Mouse (Mus musculus) CH12.LX (cell line): ENCODE measurements at regions not wholly inside any gene's neighbourhood (a gene's known extent, or its start where the extent isn't known, plus 50 kb on each side); places are given as distances from the start of the nearest gene placed in this dataset.

Experiments
- DNase-seq: peaks from one replicate; pipeline ENCODE4 v3.0.0-alpha.2; 2013; ENCODE audit errors: extremely low read depth
- H3K27ac ChIP-seq: 2 replicates; pipeline ENCODE4 v1.5.1; 2012; ENCODE audit warnings: low read depth, mild to moderate bottlenecking, control low read depth, moderate library complexity; ENCODE audit not compliant: insufficient read depth
- H3K27me3 ChIP-seq: replicated peaks from 2 replicates; pipeline ENCODE3; 2012; ENCODE audit warnings: inconsistent platforms
- H3K36me3 ChIP-seq, 2 experiments: replicated peaks in 1 of 2; 2 replicates each; pipeline versions ENCODE3 to v1.6.1; 2012; ENCODE audit warnings: inconsistent platforms in 1 of 2, low read length in 1 of 2, mild to moderate bottlenecking in 1 of 2, mixed read lengths in 1 of 2, moderate library complexity in 1 of 2; ENCODE audit not compliant: control insufficient read depth in 1 of 2, insufficient read depth in 1 of 2
- H3K4me1 ChIP-seq, 2 experiments: 2 replicates each; pipeline ENCODE4 v1.6.1; 2012; ENCODE audit warnings: inconsistent platforms in 1 of 2, moderate library complexity in 1 of 2; ENCODE audit not compliant: insufficient read depth in 2 of 2, control insufficient read depth in 1 of 2
- H3K4me2 ChIP-seq: 2 replicates; pipeline ENCODE4 v1.6.1; 2012; ENCODE audit warnings: low read depth, mild to moderate bottlenecking, control low read depth; ENCODE audit not compliant: poor library complexity, insufficient read depth, severe bottlenecking
- H3K4me3 ChIP-seq, 3 experiments: fragments of 150-350 bp in 1 of 3; sonication (generic) in 1 of 3; replicated peaks in 1 of 3; 2 replicates each; pipeline versions ENCODE3 to v1.5.1; 2011 to 2012; ENCODE audit warnings: low read depth in 2 of 3, low read length in 2 of 3, mild to moderate bottlenecking in 2 of 3, moderate library complexity in 2 of 3, control low read depth in 1 of 3, improper control_type of control experiment in 1 of 3, inconsistent platforms in 1 of 3, mixed read lengths in 1 of 3; ENCODE audit not compliant: poor library complexity in 1 of 3
- H3K79me2 ChIP-seq: replicated peaks from 2 replicates; pipeline ENCODE4 v1.6.1; 2012; ENCODE audit warnings: mild to moderate bottlenecking, moderate library complexity; ENCODE audit not compliant: control insufficient read depth, poor library complexity, insufficient read depth, severe bottlenecking; ENCODE audit errors: extremely low read depth
- H3K9ac ChIP-seq: 2 replicates; pipeline ENCODE4 v1.6.1; 2012; ENCODE audit warnings: low read depth, mild to moderate bottlenecking, control low read depth, moderate library complexity; ENCODE audit not compliant: insufficient read depth
- H3K9me3 ChIP-seq: replicated peaks from 2 replicates; pipeline ENCODE3; 2012; ENCODE audit warnings: low read length, inconsistent platforms, mixed read lengths
- BHLHE40 ChIP-seq: IDR thresholded peaks from 2 replicates; pipeline ENCODE4 v1.6.1; 2011; ENCODE audit warnings: mild to moderate bottlenecking, low read depth, low read length, improper control_type of control experiment
- CHD1 ChIP-seq: IDR thresholded peaks from 2 replicates; pipeline ENCODE4 v1.6.1; 2012; ENCODE audit warnings: low read depth, low read length, improper control_type of control experiment, inconsistent platforms
- CHD2 ChIP-seq: IDR thresholded peaks from 2 replicates; pipeline ENCODE4 v1.6.1; 2011; ENCODE audit warnings: low read length, improper control_type of control experiment
- CTCF ChIP-seq, 2 experiments: IDR thresholded peaks in 1 of 2; conservative IDR thresholded peaks in 1 of 2; 2 replicates each; pipeline ENCODE4 v1.5.1; 2011 to 2012; ENCODE audit warnings: low read depth in 2 of 2, low read length in 2 of 2, improper control_type of control experiment in 1 of 2, inconsistent platforms in 1 of 2, mild to moderate bottlenecking in 1 of 2, moderate library complexity in 1 of 2
- EP300 ChIP-seq: IDR thresholded peaks from 2 replicates; pipeline ENCODE4 v1.6.1; 2011; ENCODE audit warnings: low read length, improper control_type of control experiment
- ETS1 ChIP-seq: conservative IDR thresholded peaks from 2 replicates; pipeline ENCODE4 v1.6.1; 2012; ENCODE audit warnings: low read depth, mild to moderate bottlenecking, inconsistent platforms, low read length, improper control_type of control experiment, moderate library complexity
- HCFC1 ChIP-seq: IDR thresholded peaks from 2 replicates; pipeline ENCODE4 v1.6.1; 2012; ENCODE audit warnings: low read depth, mild to moderate bottlenecking, inconsistent platforms, low read length, improper control_type of control experiment
- JUND ChIP-seq: conservative IDR thresholded peaks from 2 replicates; pipeline ENCODE4 v1.6.1; 2011; ENCODE audit warnings: low read depth, low read length, improper control_type of control experiment
- MAX ChIP-seq: IDR thresholded peaks from 2 replicates; pipeline ENCODE4 v1.6.1; 2011; ENCODE audit warnings: low read length, improper control_type of control experiment
- MEF2A ChIP-seq: IDR thresholded peaks from 2 replicates; pipeline ENCODE4 v1.6.1; 2014; ENCODE audit warnings: low read depth, mild to moderate bottlenecking, inconsistent platforms, low read length, improper control_type of control experiment, borderline replicate concordance
- MYC ChIP-seq: IDR thresholded peaks from 2 replicates; pipeline ENCODE4 v1.6.1; 2011; ENCODE audit warnings: low read depth, mild to moderate bottlenecking, improper control_type of control experiment, low read length
- NELFE ChIP-seq: IDR thresholded peaks from 2 replicates; pipeline ENCODE4 v1.6.1; 2011; ENCODE audit warnings: low read depth, low read length, improper control_type of control experiment
- NRF1 ChIP-seq: IDR thresholded peaks from 2 replicates; pipeline ENCODE4 v1.6.1; 2014; ENCODE audit warnings: low read depth, mild to moderate bottlenecking, inconsistent platforms, low read length, improper control_type of control experiment, moderate library complexity
- POLR2A ChIP-seq: IDR thresholded peaks from 2 replicates; pipeline ENCODE4 v1.6.1; 2011; ENCODE audit warnings: low read depth, mild to moderate bottlenecking, improper control_type of control experiment, low read length
- RCOR1 ChIP-seq: conservative IDR thresholded peaks from 2 replicates; pipeline ENCODE4 v1.6.1; 2012; ENCODE audit warnings: low read depth, mild to moderate bottlenecking, inconsistent platforms, low read length, improper control_type of control experiment
- SMC3 ChIP-seq: IDR thresholded peaks from 2 replicates; pipeline ENCODE4 v1.6.1; 2011; ENCODE audit warnings: low read depth, low read length, improper control_type of control experiment
- TBP ChIP-seq: conservative IDR thresholded peaks from 2 replicates; pipeline ENCODE4 v1.6.1; 2011; ENCODE audit warnings: low read depth, low read length, improper control_type of control experiment
- UBTF ChIP-seq: IDR thresholded peaks from 2 replicates; pipeline ENCODE4 v1.6.1; 2012; ENCODE audit warnings: low read depth, mild to moderate bottlenecking, inconsistent platforms, low read length, improper control_type of control experiment, moderate library complexity
- USF2 ChIP-seq: conservative IDR thresholded peaks from 2 replicates; pipeline ENCODE4 v1.6.1; 2011; ENCODE audit warnings: low read depth, low read length, improper control_type of control experiment
- ZKSCAN1 ChIP-seq: IDR thresholded peaks from 2 replicates; pipeline ENCODE4 v1.6.1; 2012; ENCODE audit warnings: low read depth, inconsistent platforms, low read length, improper control_type of control experiment, borderline replicate concordance
- ZMIZ1 ChIP-seq: IDR thresholded peaks from 2 replicates; pipeline ENCODE4 v1.6.1; 2012; ENCODE audit warnings: low read depth, mild to moderate bottlenecking, inconsistent platforms, low read length, improper control_type of control experiment
- ZNF384 ChIP-seq: IDR thresholded peaks from 2 replicates; pipeline ENCODE4 v1.6.1; 2012; ENCODE audit warnings: low read depth, low read length, improper control_type of control experiment, inconsistent platforms
- dilution Hi-C: fragments of 300-500 bp; cut with MboI; formaldehyde crosslinking; loops from 2 replicates; pipeline ENCODE4 v1.14.3; 2020; ENCODE audit warnings: low sequenced_read_pairs; ENCODE audit not compliant: extremely low pct_unique_long_range_greater_than_20kb, extremely low pct_ligation_motif_present
- in situ Hi-C: fragments of 300-500 bp; cut with MboI; formaldehyde crosslinking; loops from 3 replicates; pipeline ENCODE4 v1.14.3; 2019; ENCODE audit warnings: low sequenced_read_pairs, low pct_ligation_motif_present, low pct_unique_long_range_greater_than_20kb, mixed read lengths

GRCm38 (mm10) chr17:62210441-62211025, 670.6 kb downstream of the Efna5 start:
- Histone ChIP-seq H3K27me3 (no peaks in the 10 kb centered on the region), H3K4me1 (no peaks in the 10 kb centered on the region), H3K4me3 (no peak overlapping the region), H3K9ac (no peak overlapping the region), H3K36me3 (no peaks in the 10 kb centered on the region), H3K9me3 (peaks cover 14% of the 10 kb centered on the region), H3K79me2 (no peaks in the 10 kb centered on the region), H3K27ac (no peak overlapping the region), H3K4me2 (no peak overlapping the region)
- TF ChIP-seq POLR2A (no peak), CHD2 (no peak), ZKSCAN1 (no peak), UBTF (no peak), MAX (no peak), ETS1 (no peak)
- no peak for DNase-seq
- dilution Hi-C loops, result no loop called here
- in situ Hi-C loops, result no loop called here

GRCm38 (mm10) chr17:62202658-62203057, 678.5 kb downstream of the Efna5 start:
- no peak overlapping the region for H3K4me3 ChIP-seq
- H3K9me3 ChIP-seq, result peaks cover 25% of the 10 kb centered on the region
- no peaks in the 10 kb centered on the region for H3K36me3 ChIP-seq
- in situ Hi-C loops, result no loop called here
- H3K79me2 ChIP-seq, result no peaks in the 10 kb centered on the region
- no peaks in the 10 kb centered on the region for H3K4me1 ChIP-seq
- no peaks in the 10 kb centered on the region for H3K27me3 ChIP-seq
- H3K4me2 ChIP-seq, result no peak overlapping the region
- dilution Hi-C loops, result no loop called here
- H3K27ac ChIP-seq, result no peak overlapping the region
- no peak for DNase-seq
- H3K9ac ChIP-seq, result no peak overlapping the region
- TF ChIP-seq ZMIZ1, result no peak
- no peak for TF ChIP-seq USF2
- TF ChIP-seq CHD1, result no peak

GRCm38 (mm10) chr17:62200491-62200890, 680.6 kb downstream of the Efna5 start:
- H3K27ac ChIP-seq, result no peak overlapping the region
- TF ChIP-seq NELFE, result no peak
- no peak for TF ChIP-seq ZMIZ1
- TF ChIP-seq CTCF (conservative IDR thresholded peaks at IDR 0.05 in 1 of 2, IDR thresholded peaks at IDR 0.05 in 1 of 2; ENCODE audit: low read depth in 2 of 2, low read length in 2 of 2), result no peak
- no peak for TF ChIP-seq MYC
- TF ChIP-seq TBP, result no peak
- no peak for TF ChIP-seq ZKSCAN1
- TF ChIP-seq BHLHE40, result no peak
- no peak for TF ChIP-seq RCOR1
- no peak for TF ChIP-seq ZNF384
- no peak for TF ChIP-seq POLR2A
- no peak for TF ChIP-seq NRF1
- TF ChIP-seq HCFC1, result no peak
- TF ChIP-seq MAX, result no peak
- TF ChIP-seq MEF2A, result no peak
- TF ChIP-seq EP300, result no peak
- TF ChIP-seq SMC3, result no peak
- no peak for TF ChIP-seq JUND
- no peak overlapping the region for H3K9ac ChIP-seq
- no peaks in the 10 kb centered on the region for H3K36me3 ChIP-seq
- H3K9me3 ChIP-seq, result peaks cover 23% of the 10 kb centered on the region
- no peak for DNase-seq
- no peaks in the 10 kb centered on the region for H3K4me1 ChIP-seq
- in situ Hi-C loops, result no loop called here
- no peaks in the 10 kb centered on the region for H3K27me3 ChIP-seq
- no peak overlapping the region for H3K4me2 ChIP-seq
- no peak overlapping the region for H3K4me3 ChIP-seq
- no peaks in the 10 kb centered on the region for H3K79me2 ChIP-seq
- dilution Hi-C loops, result no loop called here
